Mouse (Mus musculus): ENCODE results near the gene Fry. TPM values are rescaled to one million over a fixed set of nuclear protein-coding genes. Genes with fewer than 3 reads are reported as not detected.
A peak's percentile ranks its signal among the peaks of the same experiment; 100 is the strongest.

Fry gene
- polyA plus RNA-seq, 1 experiment, result 8.8 TPM

GRCm38 (mm10) chr5:150261361-150261760 is 142.9 kb downstream of the Fry start:
- WGBS, result 50% methylated on average over 4 of the region's 4 CpGs
- DNase-seq (ENCODE audit: low read depth, low spot score), result no peak

GRCm38 (mm10) chr5:150262046-150262716 is 143.7 kb downstream of the Fry start:
- 25% methylated on average over 16 of the region's 16 CpGs for WGBS
- DNase-seq (ENCODE audit: low read depth, low spot score), result peak; percentile 76

- WGBS, result 13% methylated on average over 5 of the region's 5 CpGs
- DNase-seq (ENCODE audit: low read depth, low spot score), result no peak
These were observed 144.3 kb downstream of the Fry start for GRCm38 (mm10) chr5:150262717-150263103.

- DNase-seq (ENCODE audit: low read depth, low spot score), result no peak
- WGBS, result 32% methylated on average over 12 of the region's 12 CpGs
These were observed 144.7 kb downstream of the Fry start for GRCm38 (mm10) chr5:150263162-150263561.

- no peak for DNase-seq (ENCODE audit: low read depth, low spot score)
- WGBS, result 41% methylated on average over 6 of the region's 6 CpGs
These were observed 145.2 kb downstream of the Fry start for GRCm38 (mm10) chr5:150263656-150264055.

- DNase-seq (ENCODE audit: low read depth, low spot score), result no peak
- 17% methylated on average over 1 of the region's 1 CpGs for WGBS
These were observed 146.6 kb downstream of the Fry start for GRCm38 (mm10) chr5:150265005-150265404.

GRCm38 (mm10) chr5:150265953-150266352 is 147.5 kb downstream of the Fry start:
- no peak for DNase-seq (ENCODE audit: low read depth, low spot score)
- WGBS, result 20% methylated on average over 2 of the region's 2 CpGs

- no peak for DNase-seq (ENCODE audit: low read depth, low spot score)
- WGBS, result 95% methylated on average over 3 of the region's 3 CpGs
These were observed 149.8 kb downstream of the Fry start for GRCm38 (mm10) chr5:150268261-150268660.

- no peak for DNase-seq (ENCODE audit: low read depth, low spot score)
- 23% methylated on average over 4 of the region's 4 CpGs for WGBS
These were observed 152.0 kb downstream of the Fry start for GRCm38 (mm10) chr5:150270468-150270867.

- DNase-seq (ENCODE audit: low read depth, low spot score), result no peak
- WGBS, result 95% methylated on average over 9 of the region's 9 CpGs
These were observed 153.7 kb downstream of the Fry start for GRCm38 (mm10) chr5:150272173-150272572.

- DNase-seq (ENCODE audit: low read depth, low spot score), result no peak
- 93% methylated on average over 6 of the region's 6 CpGs for WGBS
These were observed 156.9 kb downstream of the Fry start for GRCm38 (mm10) chr5:150275314-150275713.

- DNase-seq (ENCODE audit: low read depth, low spot score), result no peak
- 59% methylated on average over 4 of the region's 4 CpGs for WGBS
These were observed 158.2 kb downstream of the Fry start for GRCm38 (mm10) chr5:150276611-150277010.

GRCm38 (mm10) chr5:150279387-150279786 is 160.9 kb downstream of the Fry start:
- no peak for DNase-seq (ENCODE audit: low read depth, low spot score)
- WGBS, result 89% methylated on average over 6 of the region's 6 CpGs

GRCm38 (mm10) chr5:150281084-150281483 is 162.6 kb downstream of the Fry start:
- WGBS, result 85% methylated on average over 2 of the region's 2 CpGs
- DNase-seq (ENCODE audit: low read depth, low spot score), result no peak

- 85% methylated on average over 7 of the region's 7 CpGs for WGBS
- no peak for DNase-seq (ENCODE audit: low read depth, low spot score)
These were observed 163.6 kb downstream of the Fry start for GRCm38 (mm10) chr5:150282091-150282490.

GRCm38 (mm10) chr5:150287949-150288348 is 169.5 kb downstream of the Fry start:
- WGBS, result 69% methylated on average over 7 of the region's 7 CpGs
- DNase-seq (ENCODE audit: low read depth, low spot score), result no peak

- DNase-seq (ENCODE audit: low read depth, low spot score), result no peak
- 75% methylated on average over 8 of the region's 8 CpGs for WGBS
These were observed 171.2 kb downstream of the Fry start for GRCm38 (mm10) chr5:150289611-150290010.

GRCm38 (mm10) chr5:150290494-150291199 is 172.2 kb downstream of the Fry start:
- no peak for DNase-seq (ENCODE audit: low read depth, low spot score)
- WGBS, result 70% methylated on average over 4 of the region's 4 CpGs

- WGBS, result 70% methylated on average over 6 of the region's 6 CpGs
- DNase-seq (ENCODE audit: low read depth, low spot score), result no peak
These were observed 172.8 kb downstream of the Fry start for GRCm38 (mm10) chr5:150291216-150291615.

GRCm38 (mm10) chr5:150292186-150292585 is 173.7 kb downstream of the Fry start:
- 31% methylated on average over 3 of the region's 3 CpGs for WGBS
- DNase-seq (ENCODE audit: low read depth, low spot score), result no peak

GRCm38 (mm10) chr5:150294306-150294705 is 175.9 kb downstream of the Fry start:
- WGBS, result 81% methylated on average over 11 of the region's 11 CpGs
- DNase-seq (ENCODE audit: low read depth, low spot score), result no peak

Data from large intestine, adult 2 months (tissue).